Mouse (Mus musculus) C2C12 (cell line): ENCODE results near the gene Gm6034. TPM values are rescaled to one million over a fixed set of nuclear protein-coding genes. Genes with fewer than 3 reads are reported as not detected.
A peak's percentile ranks its signal among the peaks of the same experiment; 100 is the strongest.
"Not testable (repeated sequence)": the region's sequence is repeated elsewhere in the genome, so short reads cannot be mapped to it uniquely, and the experiment has no call there.

ENCODE experiments used
- H3K27me3 ChIP-seq: one replicate; pipeline ENCODE4 v1.6.1; 2011; ENCODE audit not compliant: control insufficient read depth, insufficient read depth, insufficient read length
- H3K36me3 ChIP-seq: one replicate; pipeline ENCODE4 v1.6.1; 2011; ENCODE audit not compliant: control insufficient read depth, insufficient read depth
- H3K4me3 ChIP-seq: one replicate; pipeline ENCODE4 v1.5.1; 2011; ENCODE audit warnings: mild to moderate bottlenecking, control low read depth; ENCODE audit not compliant: poor library complexity, insufficient read depth, severe bottlenecking
- H3K79me2 ChIP-seq: one replicate; pipeline ENCODE4 v1.6.1; 2011; ENCODE audit not compliant: control insufficient read depth, insufficient read depth
- H3K79me3 ChIP-seq: one replicate; pipeline ENCODE4 v1.6.1; 2011; ENCODE audit warnings: low read depth, control low read depth
- H3ac ChIP-seq: one replicate; pipeline ENCODE3; 2011; ENCODE audit warnings: low read depth; ENCODE audit not compliant: control insufficient read depth, insufficient read length
- CEBPB ChIP-seq: IDR thresholded peaks from one replicate; pipeline ENCODE4 v1.6.1; 2011; ENCODE audit warnings: low read depth, mild to moderate bottlenecking, control low read depth, moderate library complexity
- CTCF ChIP-seq: IDR thresholded peaks from one replicate; pipeline ENCODE4 v1.5.1; 2011; ENCODE audit not compliant: control insufficient read depth, insufficient read depth, insufficient read length
- FOSL1 ChIP-seq: IDR thresholded peaks from one replicate; pipeline ENCODE4 v1.8.0; 2011; ENCODE audit warnings: mild to moderate bottlenecking, low read length; ENCODE audit not compliant: poor library complexity, insufficient read depth, severe bottlenecking
- MAX ChIP-seq: IDR thresholded peaks from one replicate; pipeline ENCODE4 v1.6.1; 2011; ENCODE audit warnings: mild to moderate bottlenecking, control low read depth
- MYOD1 ChIP-seq: IDR thresholded peaks from one replicate; pipeline ENCODE4 v1.6.1; 2011; ENCODE audit warnings: low read depth; ENCODE audit not compliant: control insufficient read depth, insufficient read length
- MYOG ChIP-seq: IDR thresholded peaks from one replicate; pipeline ENCODE4 v1.6.1; 2011; ENCODE audit not compliant: control insufficient read depth, insufficient read length; ENCODE audit errors: extremely low read depth
- USF1 ChIP-seq: IDR thresholded peaks from one replicate; pipeline ENCODE4 v1.6.1; 2011; ENCODE audit warnings: low read depth, mild to moderate bottlenecking, control low read depth, moderate library complexity
- polyA plus RNA-seq: library from polyadenylated mRNA; unstranded; fragments of >200 nt; fragmentation: generic; extraction: Trizol; gene quantifications from one replicate; pipeline ENCODE4 v1.2.1, GENCODE M21; 2012; ENCODE audit warnings: missing spikeins

Gm6034 gene
- polyA plus RNA-seq, 1 experiment, result not detected

- H3K79me2 ChIP-seq, result no peaks in the 10 kb centered on the region
- no peaks in the 10 kb centered on the region for H3K79me3 ChIP-seq
- H3ac ChIP-seq, result no peak overlapping the region
- TF ChIP-seq CTCF (peak; percentile 57), USF1 (no peak)
- H3K4me3 ChIP-seq, result no peak overlapping the region
- peaks cover 32% of the 10 kb centered on the region for H3K27me3 ChIP-seq
- no peaks in the 10 kb centered on the region for H3K36me3 ChIP-seq
These were observed 18.1 kb downstream of the Gm6034 start for GRCm38 (mm10) chr17:36060829-36061228.

- not testable (repeated sequence) for H3K36me3 ChIP-seq, H3K79me2 ChIP-seq, H3ac ChIP-seq, H3K4me3 ChIP-seq, H3K79me3 ChIP-seq
- peaks cover 18% of the 10 kb centered on the region for H3K27me3 ChIP-seq
These were observed 39.1 kb downstream of the Gm6034 start for GRCm38 (mm10) chr17:36081901-36082300.

GRCm38 (mm10) chr17:36082519-36083232, 39.9 kb downstream of the Gm6034 start:
- not testable (repeated sequence) for H3K79me2 ChIP-seq, H3ac ChIP-seq, H3K79me3 ChIP-seq, H3K36me3 ChIP-seq, H3K4me3 ChIP-seq
- peaks cover 18% of the 10 kb centered on the region for H3K27me3 ChIP-seq

GRCm38 (mm10) chr17:36083266-36083869, 40.6 kb downstream of the Gm6034 start:
- Histone ChIP-seq H3K27me3 (peaks cover 18% of the 10 kb centered on the region), H3K79me3 (no peaks in the 10 kb centered on the region), H3K79me2 (no peaks in the 10 kb centered on the region), H3K36me3 (no peaks in the 10 kb centered on the region), H3K4me3 (no peak overlapping the region), H3ac (no peak overlapping the region)
- TF ChIP-seq USF1, result no peak
- TF ChIP-seq MAX, result no peak
- no peak for TF ChIP-seq MYOD1
- TF ChIP-seq CTCF, result no peak
- TF ChIP-seq FOSL1, result no peak
- TF ChIP-seq MYOG, result no peak
- no peak for TF ChIP-seq CEBPB

GRCm38 (mm10) chr17:36083870-36084451, 41.2 kb downstream of the Gm6034 start:
- H3K79me3 ChIP-seq, result no peaks in the 10 kb centered on the region
- H3K27me3 ChIP-seq, result peaks cover 18% of the 10 kb centered on the region
- no peaks in the 10 kb centered on the region for H3K79me2 ChIP-seq
- no peaks in the 10 kb centered on the region for H3K36me3 ChIP-seq
- no peak for TF ChIP-seq MYOG
- TF ChIP-seq USF1, result no peak
- TF ChIP-seq FOSL1, result no peak
- TF ChIP-seq CTCF, result no peak
- no peak for TF ChIP-seq CEBPB
- no peak for TF ChIP-seq MAX
- H3K4me3 ChIP-seq, result no peak overlapping the region
- no peak overlapping the region for H3ac ChIP-seq

GRCm38 (mm10) chr17:36085976-36086375, 43.2 kb downstream of the Gm6034 start:
- H3K36me3 ChIP-seq, H3K79me2 ChIP-seq, H3K4me3 ChIP-seq, H3ac ChIP-seq, H3K79me3 ChIP-seq: not testable (repeated sequence)
- H3K27me3 ChIP-seq, result peaks cover 18% of the 10 kb centered on the region

GRCm38 (mm10) chr17:36091933-36092332, 49.2 kb downstream of the Gm6034 start:
- H3K36me3 ChIP-seq, H3K4me3 ChIP-seq, H3K79me2 ChIP-seq, H3K79me3 ChIP-seq, H3ac ChIP-seq: not testable (repeated sequence)
- H3K27me3 ChIP-seq, result peaks cover 12% of the 10 kb centered on the region

GRCm38 (mm10) chr17:36092520-36092919, 49.8 kb downstream of the Gm6034 start:
- H3K27me3 ChIP-seq, result peaks cover 12% of the 10 kb centered on the region
- not testable (repeated sequence) for H3K36me3 ChIP-seq, H3K79me2 ChIP-seq, H3K79me3 ChIP-seq, H3ac ChIP-seq, H3K4me3 ChIP-seq
